Mouse (Mus musculus) cerebellum, adult 9-10 months (tissue): ENCODE measurements at regions not wholly inside any gene's neighbourhood (a gene's known extent, or its start where the extent isn't known, plus 50 kb on each side); places are given as distances from the start of the nearest gene placed in this dataset.

Experiments used
- DNase-seq: peaks from one replicate; pipeline ENCODE4 v3.0.0; 2022

GRCm38 (mm10) chr14:81456396-81456795, 1472.5 kb downstream of the Olfm4 start:
- DNase-seq = no peak

- no peak for DNase-seq
Observed at GRCm38 (mm10) chr14:81479261-81479660, 1495.4 kb downstream of the Olfm4 start.

GRCm38 (mm10) chr14:81483594-81483993, 1499.7 kb downstream of the Olfm4 start:
- peak; percentile 62 for DNase-seq

- no peak for DNase-seq
Observed at GRCm38 (mm10) chr14:81508934-81509333, 1525.1 kb downstream of the Olfm4 start.
